Mouse (Mus musculus): ENCODE measurements around the gene Fam131b.

- no peak for TF ChIP-seq CTCF (IDR thresholded peaks at IDR 0.05; ENCODE audit: control insufficient read depth, insufficient read depth, insufficient replicate concordance, low read depth, low read length)
- no peak for TF ChIP-seq POLR2A (IDR thresholded peaks at IDR 0.05; ENCODE audit: control insufficient read depth, low read depth, low read length)
Measured at GRCm38 (mm10) chr6:42287562-42287961, 36.9 kb downstream of the Fam131b start.

All from testis, adult 2 months (tissue).